In genomic region chr7:65359774-65360173, GRCm38 (mm10) we compare ENCODE assay signal across 11 mouse cellular contexts.
DNase-seq lines count a peak whose midpoint lies in the region; ATAC-seq and TF ChIP-seq lines count a peak whose summit lies in the region.
"Had no signal": no experiment of that assay in that cellular context is flagged by ENCODE, and none has a peak within 500 bp of the region (broad histone marks: within the 10 kb centered on the region; RNA-seq: fewer than 3 reads in every experiment).

No protein-coding gene starts in this region.

- no peak for TF ChIP-seq EP300 in lung, postnatal 0 days (IDR thresholded peaks at IDR 0.05)

- no peaks in the 10 kb centered on the region for H3K36me3 ChIP-seq in neural tube, embryonic 15.5 days
- no peaks in the 10 kb centered on the region for H3K36me3 ChIP-seq in lung, postnatal 0 days (ENCODE audit: insufficient read depth, low read length)

- TF ChIP-seq CTCF in lung, postnatal 0 days (IDR thresholded peaks at IDR 0.05) = no peak

- H3K4me2 ChIP-seq in neural tube, embryonic 15.5 days = no peak overlapping the region
- 0 out of 2 replicates have a peak overlapping the region, but pooled peaks have one; percentile 4 for H3K4me2 ChIP-seq in lung, postnatal 0 days (replicated peaks; ENCODE audit: low read depth, low read length)
- H3K4me2 ChIP-seq: liver, embryonic 11.5 days had no signal

- DNase-seq in gastrocnemius, adult 18-20 months (ENCODE audit: low spot score) = peak; percentile 72
- no peak for DNase-seq in gastrocnemius, postnatal 4 days (ENCODE audit: low spot score in 2 of 2)
- DNase-seq in neural tube, embryonic 10.5 days (ENCODE audit: extremely low spot score, low spot score) = peak; percentile 10
- DNase-seq in lung, postnatal 0 days (ENCODE audit: low spot score) = peak; percentile 67
- DNase-seq in spleen, postnatal 36 days (ENCODE audit: low spot score in 2 of 2) = no peak
- no peak for DNase-seq in layer of hippocampus, postnatal 14 days (ENCODE audit: low spot score in 2 of 2)
- DNase-seq in c-Kit-positive CD71-positive TER-119-positive erythroid progenitor cells, embryonic 14.5 days (ENCODE audit: low spot score) = no peak
- DNase-seq: cerebellum, adult 8-10 months; kidney, adult 8-10 months had no signal

- no peaks in the 10 kb centered on the region for H3K9me3 ChIP-seq in neural tube, embryonic 15.5 days (replicated peaks)
- no peaks in the 10 kb centered on the region for H3K9me3 ChIP-seq in lung, postnatal 0 days (ENCODE audit: low read length)

- H3K4me1 ChIP-seq in neural tube, embryonic 15.5 days = peaks cover 18% of the 10 kb centered on the region
- H3K4me1 ChIP-seq in lung, postnatal 0 days (ENCODE audit: insufficient read depth, low read depth, low read length) = peaks cover 22% of the 10 kb centered on the region; the same call in 1 of the 2 replicates

- 83% methylated on average over 8 of the region's 8 CpGs for WGBS in neural tube, embryonic 15.5 days
- 38% methylated on average over 8 of the region's 8 CpGs for WGBS in lung, postnatal 0 days

- H3K27ac ChIP-seq in neural tube, embryonic 15.5 days (replicated peaks) = no peak overlapping the region
- 0 out of 2 replicates have a peak overlapping the region, but pooled peaks have one; percentile 35 for H3K27ac ChIP-seq in lung, postnatal 0 days (ENCODE audit: low read length)

- ATAC-seq in neural tube, embryonic 15.5 days (ENCODE audit: low FRiP score) = no peak
- ATAC-seq in lung, postnatal 0 days = peak; percentile 52; the same call in 1 of the 2 replicates

- H3K4me3 ChIP-seq in neural tube, embryonic 15.5 days (replicated peaks) = no peak overlapping the region
- no peak overlapping the region for H3K4me3 ChIP-seq in lung, postnatal 0 days (ENCODE audit: low read depth, low read length)

- H3K9ac ChIP-seq in neural tube, embryonic 15.5 days (replicated peaks) = no peak overlapping the region
- H3K9ac ChIP-seq in lung, postnatal 0 days (replicated peaks; ENCODE audit: low read depth) = no peak overlapping the region

- no peaks in the 10 kb centered on the region for H3K27me3 ChIP-seq in neural tube, embryonic 15.5 days (replicated peaks)
- H3K27me3 ChIP-seq in lung, postnatal 0 days (replicated peaks; ENCODE audit: insufficient read depth, low read length) = no peaks in the 10 kb centered on the region

Comparison
In these comparisons a context has a peak if more than half of its experiments do, and no peak if none do; other contexts are left out.
1. DNase-seq: peak in gastrocnemius, adult 18-20 months (single experiment), neural tube, embryonic 10.5 days (single experiment) and lung, postnatal 0 days (single experiment); none in gastrocnemius, postnatal 4 days (0 of 2), spleen, postnatal 36 days (0 of 2), layer of hippocampus, postnatal 14 days (0 of 2) and c-Kit-positive CD71-positive TER-119-positive erythroid progenitor cells, embryonic 14.5 days (single experiment).